Mouse (Mus musculus) ovary, adult 10 weeks (tissue): ENCODE measurements around the gene Fbxo31. TPM values are rescaled to one million over a fixed set of nuclear protein-coding genes. Genes with fewer than 3 reads are reported as not detected.

Source experiments
- polyA plus RNA-seq: library from polyadenylated mRNA; stranded (reverse); fragments of 350-450 nt; fragmentation: Illumina TruSeq; extraction: RNeasy Lipid Tissue Mini Kit (QIAGEN cat#74804); gene quantifications from one replicate; pipeline ENCODE4 v1.2.3, GENCODE M21; 2014

The Fbxo31 gene
- polyA plus RNA-seq: 2.2 TPM

GRCm38 (mm10) chr8:121578676-121579451 is at the start of gene Fbxo31:
TSS of gene Fbxo31 (minus strand) at chr8:121578806.

GRCm38 (mm10) chr8:121590203-121591177 is 11.9 kb upstream of the Fbxo31 start, which contains the start of gene Map1lc3b:
TSS of gene Map1lc3b (plus strand) at chr8:121590361.

GRCm38 (mm10) chr8:121544276-121544785 is 34.3 kb downstream of the Fbxo31 start, which contains the start of gene 1700018B08Rik:
TSS of gene 1700018B08Rik (minus strand) at chr8:121544320.

Other genes with a start within 250 kb of the Fbxo31 start
- gene 1700018B08Rik, start 34.5 kb downstream of the Fbxo31 start, polyA plus RNA-seq: not detected
- gene Map1lc3b, start 11.6 kb upstream of the Fbxo31 start, polyA plus RNA-seq: 46.0 TPM
- gene Zcchc14, start 74.1 kb upstream of the Fbxo31 start, polyA plus RNA-seq: 28.4 TPM
- not detected for gene Jph3, start 150.8 kb upstream of the Fbxo31 start, polyA plus RNA-seq